Mouse (Mus musculus) lung, postnatal 36 days (tissue): ENCODE measurements around the gene H1fnt.

Source experiments
- DNase-seq: peaks from one replicate; pipeline ENCODE4 v3.0.0; 2022; ENCODE audit warnings: mixed read lengths

The H1fnt gene

DNA sequence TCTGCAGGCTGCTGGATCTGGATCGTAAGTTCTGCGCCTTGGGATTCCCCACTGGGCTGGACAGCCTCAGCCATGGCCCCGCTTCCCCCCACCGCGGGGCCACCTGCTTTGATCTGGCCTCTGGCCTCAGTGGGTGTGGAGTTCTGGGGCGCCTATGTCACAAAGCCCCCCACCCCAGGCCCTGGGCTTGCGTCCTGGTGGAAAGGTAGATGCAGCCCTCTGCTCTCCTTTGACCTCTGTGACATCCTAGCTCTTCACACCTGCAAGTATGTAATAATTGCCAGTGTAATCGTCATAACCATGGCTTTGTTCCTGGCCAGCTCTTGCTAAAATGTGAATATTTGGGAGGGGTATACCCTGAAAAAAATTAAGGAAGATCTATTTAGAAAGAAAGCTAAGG, at the start of gene H1fnt:
Gene H1fnt (minus strand): TSS at position 101 of the 400 bp plus-strand sequence.
- no peak for DNase-seq

- peak; percentile 55 for DNase-seq
Observed at GRCm38 (mm10) chr15:98295628-98296551, 38.8 kb upstream of the H1fnt start, which contains the start of gene Zfp641. Gene Zfp641 (minus strand): TSS chr15:98296161.

GRCm38 (mm10) chr15:98293651-98294050, 36.6 kb upstream of the H1fnt start:
- peak; percentile 64 for DNase-seq

GRCm38 (mm10) chr15:98288566-98288965, 31.5 kb upstream of the H1fnt start:
- DNase-seq = no peak

DNA sequence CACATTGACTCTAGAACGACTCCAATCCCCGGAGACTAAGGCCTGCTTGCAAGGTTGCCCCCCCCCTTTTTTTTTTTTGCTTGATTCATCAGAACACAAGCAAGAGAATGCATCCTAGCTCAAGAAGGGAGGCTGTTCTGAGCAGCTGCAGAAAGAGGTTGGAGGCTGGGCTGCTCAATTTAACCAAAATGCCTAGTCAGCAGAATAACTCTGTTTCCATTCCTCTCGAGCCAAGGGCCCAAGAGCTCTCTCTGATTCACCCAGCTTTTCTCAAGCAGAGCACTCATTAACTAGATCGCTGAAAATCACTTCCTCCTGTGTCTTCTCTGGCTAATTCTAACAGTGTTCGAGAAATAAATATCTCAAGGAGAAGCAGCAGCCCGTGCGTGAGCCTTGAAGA, 29.3 kb upstream of the H1fnt start:
- no peak for DNase-seq

- DNase-seq = no peak
Observed at GRCm38 (mm10) chr15:98257776-98258175, 683 bp upstream of the H1fnt start.

GRCm38 (mm10) chr15:98256271-98256670, 822 bp downstream of the H1fnt start:
- DNase-seq = peak; percentile 13

DNA sequence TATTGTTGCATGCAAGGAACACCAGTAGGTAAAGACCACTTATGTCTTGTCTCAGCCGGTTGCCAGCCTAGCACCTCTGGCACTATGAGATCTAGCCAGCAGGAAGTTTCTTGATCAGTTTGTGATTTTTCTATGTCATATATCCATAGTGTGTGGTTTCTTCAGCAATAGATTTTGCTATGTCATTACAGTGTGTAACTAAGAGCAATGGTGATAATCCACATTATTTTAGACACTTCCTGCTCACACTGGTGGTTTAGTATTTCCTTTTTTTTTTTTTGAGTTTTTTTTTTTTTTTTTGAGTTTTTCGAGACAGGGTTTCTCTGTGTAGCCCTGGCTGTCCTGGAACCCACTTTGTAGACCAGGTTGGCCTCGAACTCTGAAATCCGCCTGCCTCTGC, 21.7 kb downstream of the H1fnt start:
- DNase-seq = no peak

DNA sequence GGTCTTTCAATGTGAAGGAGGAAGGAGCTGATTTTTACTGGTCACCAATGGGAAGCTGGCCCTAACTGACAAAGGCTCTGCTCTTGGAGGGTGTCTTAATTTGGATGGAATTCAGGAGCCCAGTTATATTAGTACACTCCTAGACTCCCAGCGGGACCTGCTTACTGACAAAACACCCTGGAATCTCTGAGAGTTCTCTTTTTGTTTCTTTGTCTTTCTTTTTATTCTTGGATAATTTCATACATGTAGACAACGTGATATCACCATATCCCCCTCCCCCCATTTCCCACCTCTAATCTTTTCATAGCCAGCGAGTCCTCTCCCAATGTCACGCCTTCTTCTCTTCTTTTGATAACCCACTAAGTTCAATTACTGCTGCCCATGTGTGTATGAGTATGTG, 22.7 kb downstream of the H1fnt start, which contains the start of gene Olfr286:
Gene Olfr286 (minus strand): TSS at position 101 of the 400 bp plus-strand sequence.
- no peak for DNase-seq

GRCm38 (mm10) chr15:98226096-98226495, 31.0 kb downstream of the H1fnt start:
- no peak for DNase-seq

GRCm38 (mm10) chr15:98225610-98226009, 31.5 kb downstream of the H1fnt start:
- DNase-seq = no peak

DNA sequence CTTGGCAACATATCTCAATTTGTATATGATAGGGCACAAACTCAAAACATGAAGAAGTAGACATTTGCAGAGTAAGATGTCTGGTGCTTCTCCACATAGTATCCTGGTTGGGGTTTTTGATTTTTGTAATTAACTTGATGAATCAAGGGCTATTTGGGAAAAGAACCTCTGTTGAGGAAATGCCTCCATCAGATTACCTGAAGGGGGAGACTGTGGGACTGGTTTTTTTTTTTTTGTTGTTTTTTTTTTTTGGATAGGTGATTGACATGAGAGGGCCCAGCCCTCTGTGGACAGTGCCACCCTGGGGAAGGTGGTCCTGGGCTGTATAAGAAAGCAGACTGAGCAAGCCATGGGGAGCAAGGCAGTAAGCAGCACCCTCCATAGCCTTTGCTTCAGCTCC, 34.7 kb downstream of the H1fnt start:
- no peak for DNase-seq

DNA sequence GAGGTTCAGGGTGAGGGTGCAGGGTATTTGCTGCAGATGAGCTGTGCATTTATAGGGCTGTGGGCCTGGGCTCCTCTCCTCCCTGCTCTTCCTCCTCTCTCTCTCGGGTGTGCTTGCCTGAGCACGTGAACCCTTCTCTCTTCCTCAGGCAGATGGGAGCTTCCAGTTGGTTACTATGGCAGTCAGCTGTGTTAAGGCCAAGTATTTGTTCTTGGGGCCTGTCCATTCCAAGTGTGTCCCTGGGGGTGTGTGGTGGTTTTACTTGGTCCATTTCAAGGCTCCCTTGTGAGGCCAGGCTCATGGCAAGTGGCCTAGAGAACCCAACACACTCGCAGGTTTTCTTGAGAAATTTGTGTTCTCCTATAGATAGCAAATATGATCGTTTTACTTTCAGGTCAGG, 36.2 kb downstream of the H1fnt start, which contains the start of the genes Gm44579 and Olfr287:
Gene Gm44579 (minus strand): TSS at position 101 of the 400 bp plus-strand sequence.
Gene Olfr287 (minus strand): TSS at position 180 of the 400 bp plus-strand sequence.
- no peak for DNase-seq

DNA sequence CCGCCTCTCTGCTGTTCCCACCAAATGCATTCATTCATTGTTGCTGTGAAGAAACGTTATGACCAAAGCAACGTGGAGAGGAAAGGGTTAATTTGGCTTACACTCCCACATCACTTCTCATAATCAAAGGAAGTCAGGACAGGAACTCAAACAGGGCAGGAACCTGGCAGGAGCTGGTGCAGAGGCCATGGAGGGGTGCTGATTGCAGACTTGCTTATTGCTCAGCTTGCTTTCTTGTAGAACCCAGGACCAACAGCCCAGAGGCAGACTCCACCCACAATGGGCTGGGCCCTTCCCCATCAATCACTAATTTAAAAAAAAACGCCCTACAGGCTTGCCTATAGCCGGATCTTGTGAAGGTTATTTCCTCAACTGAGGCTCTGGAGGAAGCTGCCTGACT, 43.0 kb downstream of the H1fnt start:
- peak; percentile 30 for DNase-seq

- peak; percentile 52 for DNase-seq
Observed at GRCm38 (mm10) chr15:98213336-98213870, 43.7 kb downstream of the H1fnt start.

- no peak for DNase-seq
Observed at GRCm38 (mm10) chr15:98209676-98210075, 47.4 kb downstream of the H1fnt start.
